Mouse (Mus musculus): Measurements from ENCODE around the gene Gimap5. TPM values are rescaled to one million over a fixed set of nuclear protein-coding genes. Genes with fewer than 3 reads are reported as not detected.

Gimap5 gene
- 1 to 10 TPM in 1 of 2 experiments, under 1 TPM in 1; 0.57 to 1.0 TPM for total RNA-seq (2021)
- long read RNA-seq, experiment 1, partial matches to known transcripts = 0 of 3 reads
- long read RNA-seq, experiment 1, other reads (novel, unspliced or antisense) = 1 of 3 reads
- long read RNA-seq, experiment 2 = 0 reads

- peak; percentile 30 for DNase-seq (ENCODE audit: low spot score)
Observed at GRCm38 (mm10) chr6:48745959-48746889, at the start of gene Gimap5. Gene Gimap5 (plus strand): TSS chr6:48746197.

GRCm38 (mm10) chr6:48696830-48697554 is 49.0 kb upstream of the Gimap5 start:
- no peak for DNase-seq (ENCODE audit: low spot score)

GRCm38 (mm10) chr6:48697555-48697930 is 48.5 kb upstream of the Gimap5 start:
- DNase-seq (ENCODE audit: low spot score) = no peak

GRCm38 (mm10) chr6:48698066-48698856 is 47.7 kb upstream of the Gimap5 start:
- no peak for DNase-seq (ENCODE audit: low spot score)

GRCm38 (mm10) chr6:48698888-48699287 is 47.1 kb upstream of the Gimap5 start:
- DNase-seq (ENCODE audit: low spot score) = no peak

GRCm38 (mm10) chr6:48700251-48701075 is 45.5 kb upstream of the Gimap5 start:
- DNase-seq (ENCODE audit: low spot score) = no peak

- DNase-seq (ENCODE audit: low spot score) = no peak
Observed at GRCm38 (mm10) chr6:48702146-48702545, 43.9 kb upstream of the Gimap5 start.

- DNase-seq (ENCODE audit: low spot score) = no peak
Observed at GRCm38 (mm10) chr6:48702601-48703000, 43.4 kb upstream of the Gimap5 start.

GRCm38 (mm10) chr6:48704146-48704545 is 41.9 kb upstream of the Gimap5 start:
- DNase-seq (ENCODE audit: low spot score) = no peak

GRCm38 (mm10) chr6:48706130-48706529 is 39.9 kb upstream of the Gimap5 start:
- no peak for DNase-seq (ENCODE audit: low spot score)

GRCm38 (mm10) chr6:48718455-48718854 is 27.5 kb upstream of the Gimap5 start, which contains the start of the genes Gm28053 and Gimap7:
Gene Gm28053 (plus strand): TSS chr6:48718607.
Gene Gimap7 (plus strand): TSS chr6:48718621.
- DNase-seq (ENCODE audit: low spot score) = no peak

GRCm38 (mm10) chr6:48720326-48720725 is 25.7 kb upstream of the Gimap5 start:
- no peak for DNase-seq (ENCODE audit: low spot score)

GRCm38 (mm10) chr6:48723468-48723867 is 22.5 kb upstream of the Gimap5 start:
- DNase-seq (ENCODE audit: low spot score) = no peak

GRCm38 (mm10) chr6:48725476-48725875 is 20.5 kb upstream of the Gimap5 start:
- DNase-seq (ENCODE audit: low spot score) = peak; percentile 47

GRCm38 (mm10) chr6:48727761-48728160 is 18.2 kb upstream of the Gimap5 start:
- no peak for DNase-seq (ENCODE audit: low spot score)

- DNase-seq (ENCODE audit: low spot score) = no peak
Observed at GRCm38 (mm10) chr6:48732864-48733304, 13.1 kb upstream of the Gimap5 start.

- no peak for DNase-seq (ENCODE audit: low spot score)
Observed at GRCm38 (mm10) chr6:48733660-48734059, 12.3 kb upstream of the Gimap5 start.

- DNase-seq (ENCODE audit: low spot score) = no peak
Observed at GRCm38 (mm10) chr6:48737053-48737452, 8.9 kb upstream of the Gimap5 start.

GRCm38 (mm10) chr6:48737688-48738087 is 8.3 kb upstream of the Gimap5 start:
- DNase-seq (ENCODE audit: low spot score) = no peak

Data from gastrocnemius, adult 18-20 months (tissue).